Mouse (Mus musculus) telencephalon, adult 2 months (tissue): ENCODE results near the gene Tspan14.
A peak's percentile ranks its signal among the peaks of the same experiment; 100 is the strongest.

Source experiments
- DNase-seq: peaks from one replicate; pipeline ENCODE4 v3.0.0-alpha.2; 2011; ENCODE audit warnings: low read depth, low spot score

Tspan14 gene

DNA sequence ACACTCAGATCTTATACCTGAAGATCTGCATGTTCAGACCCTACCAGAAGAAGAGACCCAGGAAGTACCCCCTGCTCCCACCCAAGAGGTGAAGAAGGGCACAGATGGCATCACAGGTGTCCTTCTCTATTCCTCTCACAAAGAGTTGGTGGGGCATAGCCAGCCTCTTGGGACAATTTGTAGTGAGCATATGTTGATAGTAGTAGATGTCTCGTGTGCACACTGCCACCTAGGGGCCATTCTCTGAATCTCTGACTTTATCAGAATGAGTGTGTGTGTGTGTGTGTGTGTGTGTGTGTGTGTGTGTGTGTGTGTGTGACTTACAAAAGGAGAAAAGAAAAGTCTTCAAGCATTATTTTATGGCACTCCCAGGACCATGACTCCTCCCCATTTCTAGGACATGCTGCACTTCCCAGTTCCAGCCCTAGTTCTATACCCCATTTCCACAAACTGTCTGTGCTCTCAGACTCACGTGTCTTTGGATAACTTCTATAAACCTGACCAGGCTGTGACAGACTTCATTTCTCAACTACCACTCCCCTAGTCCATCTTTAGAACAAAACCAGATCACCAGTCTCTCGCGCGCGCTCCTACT lies 8.6 kb upstream of the Tspan14 start:
- DNase-seq = peak; percentile 68

DNA sequence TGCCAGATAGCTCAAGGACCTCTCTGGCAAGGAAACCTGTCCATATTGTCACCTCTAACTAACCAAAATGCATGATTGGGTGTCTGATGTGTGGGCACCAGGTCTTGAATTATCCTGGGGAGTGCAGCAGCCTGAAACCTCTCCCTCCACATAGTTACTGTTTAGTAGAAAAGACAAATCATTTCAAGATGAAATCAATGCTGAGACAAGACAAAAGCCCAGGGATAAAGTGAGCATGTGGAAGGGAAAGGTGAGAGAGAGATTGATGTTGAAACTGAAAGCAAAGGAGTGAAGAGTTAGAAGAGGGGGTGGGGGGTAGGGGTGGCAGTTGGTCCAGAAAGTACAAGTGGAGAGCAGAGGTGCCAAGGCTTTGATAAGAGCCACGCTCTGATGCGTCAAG lies 1.4 kb upstream of the Tspan14 start:
- no peak for DNase-seq

DNA sequence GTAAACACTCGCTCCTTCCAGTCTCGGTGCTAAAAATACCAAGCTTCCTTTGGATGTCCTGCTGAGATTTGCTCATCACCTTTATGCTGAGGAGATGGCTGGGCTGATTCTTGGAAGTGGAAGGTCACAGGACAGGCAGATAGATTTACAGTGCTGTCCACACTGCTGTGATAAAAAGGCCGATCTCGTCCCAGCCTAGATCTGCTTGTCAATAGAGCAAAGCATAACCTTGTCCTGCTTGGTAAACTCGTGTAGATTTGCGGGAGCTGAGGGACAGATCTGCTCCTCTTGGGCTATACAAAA lies 942 bp upstream of the Tspan14 start:
- no peak for DNase-seq

DNA sequence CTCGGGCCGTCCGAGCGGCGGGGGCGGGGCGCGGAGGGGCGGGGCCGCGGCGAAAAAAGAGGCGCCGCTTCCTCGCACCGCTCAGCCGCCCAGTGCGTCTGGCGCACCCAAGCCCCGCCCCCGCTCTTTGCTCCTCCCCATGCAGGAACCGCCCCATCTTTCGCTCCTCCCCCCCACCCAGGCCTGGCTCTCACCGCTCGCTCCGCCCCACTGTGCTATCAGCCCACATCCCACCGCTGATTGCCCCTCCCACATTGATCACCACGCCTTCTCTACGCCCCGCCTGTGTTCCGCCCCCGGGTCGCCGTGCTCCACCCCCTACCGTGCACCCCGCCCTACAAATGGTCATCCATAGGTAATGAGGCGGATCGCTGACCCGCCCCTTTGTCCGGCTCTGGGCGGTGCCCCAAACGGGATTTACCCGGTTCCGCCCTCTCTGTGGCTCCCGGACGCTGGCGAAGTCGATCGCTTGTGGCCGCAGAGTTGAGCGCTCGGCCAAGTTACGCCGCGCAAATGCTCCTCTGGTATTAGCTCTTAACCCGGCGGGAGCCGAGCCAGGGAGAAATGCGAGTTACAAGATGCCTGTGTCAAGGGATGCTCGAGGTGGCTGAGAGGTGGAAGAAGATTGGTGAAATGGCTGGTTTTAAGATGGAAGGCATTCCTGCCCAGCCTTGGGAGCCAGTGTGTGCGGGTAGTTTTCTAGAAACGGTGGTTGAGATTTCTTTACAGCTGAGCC lies 423 bp upstream of the Tspan14 start:
- peak; percentile 95 for DNase-seq

DNA sequence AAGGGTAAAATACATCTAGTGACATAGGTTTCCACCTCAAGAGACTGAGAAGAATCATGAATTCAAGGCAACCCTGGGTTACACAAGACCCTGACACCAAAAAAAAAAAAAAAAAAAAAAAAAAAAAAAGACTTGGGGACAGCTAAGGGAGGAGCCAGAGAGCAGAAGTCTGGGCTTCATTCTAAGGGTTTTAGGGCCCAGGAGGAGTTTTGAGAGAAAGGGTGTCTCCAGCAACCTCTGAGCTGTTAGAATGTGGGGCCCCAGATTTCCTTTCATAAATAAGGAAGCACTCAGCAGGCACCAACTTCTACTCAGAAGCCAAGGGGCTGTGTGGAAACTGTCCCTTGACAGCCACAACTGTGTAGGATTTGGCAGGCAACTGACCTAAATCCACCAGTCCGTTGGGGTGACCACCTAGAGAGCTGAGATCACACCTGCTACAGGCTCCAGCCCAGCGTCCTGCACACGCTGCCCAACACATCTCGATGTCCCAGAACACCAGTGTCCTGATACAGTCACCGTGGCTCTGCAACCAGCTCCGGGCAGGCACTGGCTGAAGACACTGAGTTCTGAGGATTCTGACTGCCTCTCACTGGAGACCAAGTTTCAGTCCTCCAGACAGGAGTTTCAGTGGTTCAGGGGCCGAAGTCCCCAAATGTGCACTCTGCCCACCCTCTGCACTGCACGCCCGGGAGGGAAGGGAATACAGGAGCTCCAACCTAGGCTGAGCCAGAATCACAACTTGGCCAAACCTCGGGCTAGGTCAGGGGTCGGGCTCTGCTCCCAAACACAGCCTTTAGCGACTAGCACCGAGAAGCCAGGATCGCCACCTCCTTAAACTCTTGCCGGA lies 875 bp downstream of the Tspan14 start:
- DNase-seq = no peak

DNA sequence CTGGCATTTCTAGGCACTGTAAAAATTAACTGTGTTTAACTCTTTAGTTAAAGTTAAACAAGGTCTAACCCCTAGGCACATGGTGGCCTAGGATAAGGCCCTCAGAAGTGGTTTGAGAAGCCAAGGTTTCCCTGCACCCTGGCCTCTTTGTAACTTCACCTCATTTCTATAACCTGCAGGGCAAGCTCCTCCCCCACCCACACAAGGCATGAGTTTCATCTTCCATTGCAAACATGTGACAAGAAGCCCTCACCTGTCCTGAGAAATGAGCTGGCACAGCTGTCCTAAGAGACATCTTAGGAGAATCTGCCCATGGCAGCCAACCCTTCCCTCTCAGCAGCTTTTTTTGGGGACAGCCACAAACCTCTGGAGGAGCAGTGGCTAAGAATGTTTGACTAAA lies 1.7 kb downstream of the Tspan14 start:
- no peak for DNase-seq

DNA sequence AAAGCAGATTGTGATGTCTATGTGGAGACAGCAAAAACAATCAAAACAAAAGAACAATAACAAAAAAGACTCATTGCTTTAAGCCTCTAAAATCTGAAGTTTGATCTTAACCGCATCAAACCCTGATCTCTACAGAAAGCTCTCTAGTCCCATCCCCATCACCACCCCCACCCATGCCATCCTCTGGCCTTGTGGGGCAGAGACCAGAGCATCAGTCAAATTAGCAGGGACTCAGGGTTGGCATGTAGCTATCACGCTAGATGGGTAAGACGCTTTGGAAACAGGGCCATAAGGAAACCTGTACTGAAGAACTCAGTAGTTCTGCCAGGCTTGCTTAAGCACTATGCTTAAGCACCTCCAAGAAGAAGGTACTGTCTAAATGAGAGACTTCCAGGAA lies 2.4 kb downstream of the Tspan14 start:
- DNase-seq = no peak

DNA sequence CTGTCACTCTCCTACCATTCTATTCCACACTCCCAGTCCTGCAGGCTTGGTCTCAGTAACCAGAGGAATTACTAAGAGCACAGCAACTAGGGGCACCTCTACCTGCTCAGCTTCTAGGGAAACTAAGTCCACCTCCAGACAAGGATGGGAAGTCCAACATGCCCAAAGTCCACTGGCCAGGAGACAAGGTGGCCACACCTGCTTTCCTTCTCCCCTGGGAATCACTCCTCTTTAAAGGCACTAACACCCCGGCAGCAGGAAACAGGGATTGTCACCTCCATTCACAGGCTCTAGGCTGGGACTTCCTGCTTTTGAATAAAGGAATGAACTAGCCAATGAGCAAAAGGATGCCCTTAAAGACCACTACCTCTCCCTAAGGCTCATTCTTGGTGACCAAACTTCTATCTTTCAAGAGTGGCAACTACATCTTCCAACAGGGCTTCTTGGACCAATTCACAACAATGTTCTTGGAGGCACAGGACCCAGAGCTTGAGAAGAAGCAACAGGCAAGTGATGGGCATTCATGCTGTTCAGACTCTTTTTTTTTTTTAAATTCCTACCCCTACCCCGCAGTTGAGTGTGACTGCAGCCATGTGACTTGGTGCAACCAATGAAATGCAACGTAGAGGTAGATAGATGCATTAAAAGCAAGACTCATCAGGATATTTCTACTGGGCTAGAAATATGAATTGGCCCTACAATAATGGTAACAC lies 3.0 kb downstream of the Tspan14 start:
- DNase-seq = no peak

DNA sequence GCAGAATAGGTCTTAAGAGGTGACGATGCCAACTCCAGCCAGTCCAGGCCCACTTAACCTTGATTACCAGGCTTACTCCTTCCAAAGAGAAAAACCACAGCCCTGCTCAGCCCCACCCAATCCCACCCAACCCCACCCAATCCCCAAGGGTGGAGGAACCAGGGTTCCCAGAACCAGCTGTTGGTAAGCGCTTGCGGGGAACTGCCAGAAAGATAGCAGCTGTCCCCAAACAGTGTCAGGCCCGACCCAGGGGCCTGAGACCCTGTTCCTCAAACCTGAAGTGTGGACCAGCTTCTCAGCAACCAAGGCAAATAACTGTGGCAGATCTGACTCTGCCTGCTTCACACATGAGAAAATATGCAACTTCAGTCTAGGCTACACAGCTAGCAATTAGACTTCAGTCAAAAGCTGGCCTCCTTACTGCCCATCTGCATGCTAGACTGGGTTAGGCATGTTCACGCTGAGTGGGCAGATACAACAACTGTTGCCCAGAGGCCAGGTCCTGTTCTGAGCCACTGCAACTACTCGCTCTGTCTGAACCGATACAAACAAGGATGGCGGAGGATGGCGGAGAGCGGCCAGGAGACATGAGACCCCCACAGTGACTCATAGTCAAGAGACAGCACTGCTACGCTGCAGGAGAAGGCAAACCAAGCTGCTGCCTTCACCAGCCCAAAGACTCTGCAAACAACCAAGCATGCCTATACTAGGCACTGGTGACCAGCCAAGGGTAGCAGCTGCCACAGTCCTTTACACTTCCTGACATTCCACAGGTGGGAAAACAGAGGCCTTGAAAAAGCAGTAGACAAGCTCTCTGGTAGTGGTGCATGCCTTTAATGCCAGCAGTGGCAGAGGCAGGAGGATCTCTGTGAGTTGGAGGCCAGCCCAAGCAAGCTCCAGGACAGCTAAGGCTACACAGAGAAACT lies 4.0 kb downstream of the Tspan14 start:
- DNase-seq = no peak

DNA sequence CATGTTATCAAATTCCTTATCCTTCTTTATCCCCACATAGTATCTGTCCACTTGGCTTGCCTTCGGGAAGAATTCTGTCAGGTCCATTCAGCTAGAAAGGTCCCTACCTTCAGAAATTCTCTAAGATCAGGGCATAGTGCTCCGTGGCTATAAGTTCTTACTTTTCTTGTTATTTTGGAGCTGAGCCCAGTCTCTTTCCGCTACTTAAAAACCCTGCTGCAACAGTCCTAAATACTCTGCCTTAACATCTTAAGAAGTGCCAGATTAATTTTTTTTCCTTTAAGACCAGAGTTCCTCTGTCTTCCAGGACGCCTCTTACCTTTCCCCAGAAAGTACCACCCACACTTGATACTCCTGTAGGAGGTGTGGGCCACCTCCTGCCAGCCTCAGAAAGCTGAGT lies 6.4 kb downstream of the Tspan14 start:
- no peak for DNase-seq

DNA sequence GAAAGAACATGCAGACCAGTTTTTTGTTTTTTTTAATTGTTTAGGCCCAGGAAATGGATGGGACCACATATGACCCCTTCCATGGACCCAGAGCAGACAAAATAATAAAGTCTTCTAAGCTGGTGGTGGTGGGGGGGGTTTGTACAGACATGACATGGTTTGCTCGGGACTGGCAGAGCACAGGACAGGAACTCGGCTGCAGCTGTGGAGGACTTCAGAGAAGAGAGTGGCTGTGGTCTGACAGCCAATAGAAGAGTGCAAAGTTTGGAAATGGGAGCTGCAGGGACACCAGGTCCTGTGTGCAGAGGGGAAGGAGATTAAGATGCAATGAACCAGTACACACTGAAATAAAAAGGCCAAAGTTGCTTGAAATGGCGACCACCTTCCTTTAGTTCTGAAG lies 7.0 kb downstream of the Tspan14 start:
- no peak for DNase-seq

DNA sequence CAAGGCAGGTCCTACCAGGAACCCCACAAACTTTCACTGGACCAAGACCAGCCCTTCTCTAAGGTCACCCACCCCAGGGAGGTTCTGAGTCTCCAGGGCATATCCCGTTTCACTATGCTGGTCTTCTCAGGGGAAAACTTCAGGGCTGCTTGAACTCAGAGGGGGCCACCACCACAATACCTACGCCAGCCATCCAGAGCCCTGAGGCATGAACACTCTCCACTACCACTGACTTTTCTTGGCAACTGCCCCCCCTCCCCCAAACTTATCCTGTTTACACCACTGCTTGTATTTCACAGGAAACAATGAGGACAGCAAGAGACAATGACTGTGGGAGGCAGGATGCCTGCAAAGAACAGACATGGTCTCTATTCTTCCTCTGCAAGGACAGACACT lies 7.6 kb downstream of the Tspan14 start:
- DNase-seq = no peak

DNA sequence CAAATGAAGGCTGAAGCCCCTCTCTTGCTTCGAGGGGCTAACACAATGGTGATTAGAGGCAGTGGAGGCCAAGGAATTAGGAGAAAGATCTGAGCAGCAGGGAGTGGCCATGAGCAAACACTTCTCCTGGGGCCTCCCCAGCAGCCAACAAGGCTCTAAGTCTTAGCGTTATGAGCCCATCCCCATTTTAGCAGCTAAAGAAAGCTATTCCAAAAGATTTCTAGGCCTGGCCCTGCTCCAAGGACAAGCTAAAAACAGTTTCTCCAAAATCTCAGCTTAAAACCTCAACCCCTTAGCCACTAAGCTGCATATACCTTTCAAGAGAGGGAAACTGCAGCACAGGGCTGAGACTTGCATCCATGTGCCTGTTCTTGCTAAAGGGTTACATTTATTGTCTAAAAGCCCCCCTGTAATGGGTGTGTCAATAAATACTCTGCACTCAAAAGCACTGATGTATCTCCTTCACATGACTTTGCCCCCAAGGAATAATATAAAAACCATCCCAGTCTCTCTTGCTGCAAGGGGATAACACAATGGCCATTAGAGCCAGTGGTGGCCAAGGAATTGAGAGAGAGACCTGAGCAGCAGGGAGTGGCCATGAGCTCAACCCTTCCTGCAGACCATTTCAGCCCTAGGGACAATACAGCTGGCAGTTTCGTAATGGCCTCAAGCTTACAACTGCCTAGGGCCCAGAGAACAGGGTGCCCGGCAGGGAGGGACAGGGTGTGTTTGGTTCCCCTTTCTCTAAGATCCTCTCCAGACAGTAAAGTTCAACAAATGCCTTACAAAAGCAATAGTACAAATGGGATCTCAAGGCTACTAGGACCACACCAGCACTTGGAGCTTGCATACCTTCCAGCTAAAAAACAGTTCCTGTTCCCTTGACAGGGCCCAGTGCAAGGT lies 8.3 kb downstream of the Tspan14 start:
- no peak for DNase-seq

DNA sequence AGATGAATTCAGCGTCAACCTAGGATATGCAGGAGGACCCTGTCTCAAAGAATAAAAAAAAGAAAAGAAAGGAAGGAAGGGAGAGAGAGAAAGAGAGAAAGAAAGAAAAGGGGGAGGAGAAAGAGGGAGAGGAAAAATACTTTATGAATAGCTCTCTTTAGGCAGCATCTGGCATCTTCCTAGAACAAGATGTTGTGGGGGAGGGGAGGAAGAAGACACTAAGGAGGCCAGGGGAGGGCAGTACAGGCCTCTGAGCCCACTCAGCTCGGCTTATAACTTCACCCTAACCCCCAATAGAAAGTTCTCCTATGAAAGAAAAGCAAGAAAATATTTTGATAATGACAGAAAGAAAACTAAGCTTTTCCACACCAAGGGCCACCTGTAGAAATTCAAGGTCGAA lies 9.0 kb downstream of the Tspan14 start:
- no peak for DNase-seq

DNA sequence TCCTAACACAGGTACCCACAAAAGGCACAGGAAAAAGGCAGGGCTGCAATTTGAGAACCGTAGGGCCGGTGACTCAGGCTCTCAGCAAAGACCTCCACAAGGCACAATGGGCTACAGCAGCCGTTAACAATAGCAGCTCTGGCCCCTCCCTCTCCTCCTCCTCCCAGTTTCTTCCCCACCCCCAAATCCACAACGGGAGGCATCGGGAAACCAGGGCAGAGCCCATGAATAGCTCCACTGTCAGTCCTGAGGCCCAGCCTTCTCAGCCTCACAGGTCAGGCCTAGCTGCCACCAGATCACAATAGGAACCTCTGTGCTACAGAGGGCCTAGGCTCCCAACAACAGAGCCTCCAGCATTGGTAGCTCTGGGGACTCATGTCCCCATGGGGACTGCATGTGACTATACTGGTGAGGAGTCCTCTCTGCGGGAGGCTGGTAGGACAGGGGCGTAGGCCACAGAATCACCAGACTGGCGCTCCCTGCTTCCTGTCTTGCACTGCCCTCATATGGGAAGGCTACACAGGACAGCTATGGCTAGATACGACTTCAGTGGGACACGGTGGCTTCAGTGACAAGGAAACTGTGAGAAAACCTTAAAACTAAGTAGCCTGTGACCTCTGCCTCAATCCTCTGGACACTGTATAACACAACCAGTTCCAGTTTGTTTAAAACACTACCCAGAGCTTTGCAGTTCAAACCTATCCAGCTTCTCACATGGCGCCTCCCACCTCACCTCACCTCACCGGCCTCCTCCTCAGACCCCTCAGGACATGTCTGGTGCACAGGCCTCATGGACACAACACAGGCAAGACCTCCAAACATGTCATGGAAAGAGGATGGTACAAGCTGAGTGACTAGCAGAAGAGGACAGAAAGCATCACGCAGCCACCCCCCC lies 10.1 kb downstream of the Tspan14 start:
- peak; percentile 91 for DNase-seq

DNA sequence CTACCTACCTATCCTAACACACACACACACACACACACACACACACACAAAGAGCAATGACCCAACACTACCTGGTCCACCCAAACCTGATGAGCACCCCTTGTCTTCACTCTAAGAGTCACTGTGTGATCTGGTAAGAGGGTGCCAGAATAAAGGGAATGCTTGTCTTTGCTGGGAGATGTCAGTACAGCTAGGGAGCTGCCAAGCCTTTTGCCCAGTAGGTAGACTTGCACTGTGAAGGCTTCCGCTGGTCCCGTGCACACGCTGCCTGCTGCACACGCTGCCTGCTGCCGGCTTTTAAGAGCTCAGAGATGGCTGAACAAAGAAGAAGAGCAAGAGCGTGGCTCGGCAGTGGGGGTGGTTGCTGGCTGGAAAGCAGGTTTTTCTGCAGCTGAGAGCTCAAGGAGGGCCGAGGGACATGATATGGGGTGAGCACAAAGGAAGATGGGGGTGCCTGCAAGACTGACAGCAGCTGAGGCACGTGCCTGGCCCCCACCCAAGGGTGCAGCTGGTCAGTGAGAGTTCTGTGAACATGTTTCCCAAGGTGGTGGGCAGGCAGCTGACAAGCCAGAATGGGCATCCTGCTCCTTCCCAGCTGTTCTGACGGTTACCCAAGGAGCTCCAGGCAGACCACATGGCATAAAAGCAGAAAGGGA lies 10.9 kb downstream of the Tspan14 start:
- peak; percentile 89 for DNase-seq

DNA sequence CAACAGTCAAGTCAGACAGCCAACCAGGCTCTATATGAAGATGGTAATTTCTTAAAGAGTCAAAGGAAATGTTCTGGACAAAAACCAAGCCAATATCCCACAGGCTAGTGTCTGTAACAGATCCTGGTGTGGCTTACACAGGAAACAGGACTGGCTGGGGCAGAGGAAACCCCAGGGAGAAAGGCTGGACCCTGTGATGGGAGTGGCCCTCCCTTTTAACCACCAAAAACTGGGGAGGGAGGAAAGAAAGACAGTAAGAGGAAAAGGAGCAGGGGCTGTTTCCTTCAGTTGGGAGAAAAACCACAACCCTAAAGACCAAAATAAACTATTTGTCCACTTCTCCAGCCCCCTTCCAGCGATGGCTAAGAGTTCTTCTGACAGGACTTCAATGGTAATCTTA lies 11.5 kb downstream of the Tspan14 start:
- DNase-seq = no peak

DNA sequence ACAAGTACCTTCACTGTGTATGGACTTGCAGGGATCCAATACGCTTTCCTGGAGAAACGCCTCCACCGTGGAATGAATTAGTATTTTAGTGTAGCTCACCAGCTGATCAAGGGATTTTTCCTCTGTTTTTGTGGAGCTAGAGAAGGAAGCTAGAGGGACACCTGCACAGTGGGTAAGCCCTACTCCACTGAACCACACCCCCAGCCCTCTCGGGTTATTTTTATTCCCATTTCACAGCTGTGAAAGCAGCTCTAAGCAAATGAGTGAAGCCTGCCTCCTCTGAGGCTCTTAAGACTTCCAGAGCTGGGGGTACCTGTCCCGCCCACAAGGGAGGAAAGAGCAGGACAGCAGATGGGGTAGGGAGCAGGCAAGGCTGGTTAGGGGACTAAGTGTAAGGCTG lies 13.2 kb downstream of the Tspan14 start:
- DNase-seq = no peak

DNA sequence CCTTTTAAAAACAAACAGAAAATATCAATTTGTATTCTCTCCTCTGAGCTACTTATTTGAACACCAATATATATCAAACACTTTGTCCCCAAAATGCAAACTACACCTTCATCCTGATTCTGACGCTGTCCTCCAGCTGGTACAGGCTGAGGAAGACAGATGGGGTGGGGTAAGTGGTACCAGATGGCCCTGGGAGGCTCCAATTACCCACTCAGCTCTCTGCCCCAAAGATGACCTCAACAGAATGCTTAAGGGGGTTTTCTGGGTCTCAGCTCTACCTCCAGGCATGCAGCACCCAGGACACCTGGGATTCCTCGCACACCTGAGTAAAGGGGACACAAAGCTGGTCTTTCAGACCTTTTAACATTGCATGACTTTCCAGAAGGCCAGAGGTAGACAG lies 13.9 kb downstream of the Tspan14 start:
- no peak for DNase-seq
